Mouse (Mus musculus): Measurements from ENCODE around the gene Psg25. TPM values are rescaled to one million over a fixed set of nuclear protein-coding genes. Genes with fewer than 3 reads are reported as not detected.

The Psg25 gene
- not detected for polyA plus RNA-seq (2017; shearing (Covaris generic))

GRCm38 (mm10) chr7:18532169-18532568 is at the start of gene Psg25:
TSS of gene Psg25 (minus strand) at chr7:18532269.

GRCm38 (mm10) chr7:18567205-18567604 is 35.1 kb upstream of the Psg25 start, which contains the start of gene Psg27:
TSS of gene Psg27 (minus strand) at chr7:18567305.

GRCm38 (mm10) chr7:18484077-18484476 is 48.0 kb downstream of the Psg25 start, which contains the start of gene Psg26:
TSS of gene Psg26 (minus strand) at chr7:18484177.

Other genes starting within 250 kb of the Psg25 start
- gene Psg18, start 177.3 kb downstream of the Psg25 start, polyA plus RNA-seq (2017; shearing (Covaris generic)), result not detected
- not detected for gene Psg28, start 100.2 kb downstream of the Psg25 start, polyA plus RNA-seq (2017; shearing (Covaris generic))
- not detected for gene Psg26, start 48.1 kb downstream of the Psg25 start, polyA plus RNA-seq (2017; shearing (Covaris generic))
- not detected for gene Psg27, start 35.0 kb upstream of the Psg25 start, polyA plus RNA-seq (2017; shearing (Covaris generic))
- not detected for gene Psg23, start 84.2 kb upstream of the Psg25 start, polyA plus RNA-seq (2017; shearing (Covaris generic))
- gene Psg21, start 124.5 kb upstream of the Psg25 start, polyA plus RNA-seq (2017; shearing (Covaris generic)), result not detected
- gene Psg20, start 153.9 kb upstream of the Psg25 start, polyA plus RNA-seq (2017; shearing (Covaris generic)), result not detected
- gene Psg22, start 185.8 kb upstream of the Psg25 start, polyA plus RNA-seq (2017; shearing (Covaris generic)), result not detected